Mouse (Mus musculus) cerebellum, adult 8-10 months (tissue): Measurements from ENCODE around the gene Ino80e.
"Not testable (repeated sequence)": the region's sequence is repeated elsewhere in the genome, so short reads cannot be mapped to it uniquely, and the experiment has no call there.

Experiments
- DNase-seq: peaks from one replicate; pipeline ENCODE4 v3.0.0; 2022

Ino80e gene

GRCm38 (mm10) chr7:126862147-126862784, at the start of gene Ino80e:
Gene Ino80e, minus strand, starts transcription at chr7:126862377.
- DNase-seq, result peak; percentile 94

- no peak for DNase-seq
Measured at GRCm38 (mm10) chr7:126905590-126905989, 43.4 kb upstream of the Ino80e start.

GRCm38 (mm10) chr7:126899781-126900180, 37.6 kb upstream of the Ino80e start:
- not testable (repeated sequence) for DNase-seq

GRCm38 (mm10) chr7:126898102-126898990, 36.2 kb upstream of the Ino80e start:
- DNase-seq, result peak; percentile 98

GRCm38 (mm10) chr7:126897390-126898101, 35.4 kb upstream of the Ino80e start:
- DNase-seq, result no peak

GRCm38 (mm10) chr7:126896912-126897311, 34.7 kb upstream of the Ino80e start:
- no peak for DNase-seq

- no peak for DNase-seq
Measured at GRCm38 (mm10) chr7:126888852-126889251, 26.7 kb upstream of the Ino80e start.

GRCm38 (mm10) chr7:126887281-126887680, 25.1 kb upstream of the Ino80e start:
- DNase-seq, result no peak

GRCm38 (mm10) chr7:126884286-126885164, 22.3 kb upstream of the Ino80e start, which contains the start of gene Taok2:
Gene Taok2, minus strand, starts transcription at chr7:126884703.
- DNase-seq, result peak; percentile 97

GRCm38 (mm10) chr7:126883731-126884181, 21.6 kb upstream of the Ino80e start:
- DNase-seq, result peak; percentile 44

GRCm38 (mm10) chr7:126881040-126881439, 18.9 kb upstream of the Ino80e start:
- no peak for DNase-seq

GRCm38 (mm10) chr7:126877239-126877638, 15.1 kb upstream of the Ino80e start:
- no peak for DNase-seq

GRCm38 (mm10) chr7:126870520-126870891, 8.3 kb upstream of the Ino80e start:
- no peak for DNase-seq

GRCm38 (mm10) chr7:126869780-126870519, 7.8 kb upstream of the Ino80e start:
- DNase-seq, result no peak

GRCm38 (mm10) chr7:126868003-126868402, 5.8 kb upstream of the Ino80e start:
- no peak for DNase-seq

GRCm38 (mm10) chr7:126867534-126867933, 5.4 kb upstream of the Ino80e start:
- no peak for DNase-seq

GRCm38 (mm10) chr7:126863791-126864190, 1.6 kb upstream of the Ino80e start:
- DNase-seq, result no peak

GRCm38 (mm10) chr7:126861429-126862130, 597 bp downstream of the Ino80e start, which contains the start of gene Hirip3:
Gene Hirip3, plus strand, starts transcription at chr7:126861972.
- peak; percentile 94 for DNase-seq

- DNase-seq, result no peak
Measured at GRCm38 (mm10) chr7:126860987-126861386, 1.2 kb downstream of the Ino80e start.

GRCm38 (mm10) chr7:126856741-126857420, 5.3 kb downstream of the Ino80e start:
- DNase-seq, result no peak
